Mouse (Mus musculus) C2C12 (cell line): ENCODE data around the gene Ryk. TPM values are rescaled to one million over a fixed set of nuclear protein-coding genes. Genes with fewer than 3 reads are reported as not detected.

Source experiments
- H3K27me3 ChIP-seq: one replicate; pipeline ENCODE4 v1.6.1; 2011; ENCODE audit not compliant: control insufficient read depth, insufficient read depth, insufficient read length
- H3K36me3 ChIP-seq: one replicate; pipeline ENCODE4 v1.6.1; 2011; ENCODE audit not compliant: control insufficient read depth, insufficient read depth
- H3K4me3 ChIP-seq: one replicate; pipeline ENCODE4 v1.5.1; 2011; ENCODE audit warnings: mild to moderate bottlenecking, control low read depth; ENCODE audit not compliant: poor library complexity, insufficient read depth, severe bottlenecking
- H3K79me2 ChIP-seq: one replicate; pipeline ENCODE4 v1.6.1; 2011; ENCODE audit not compliant: control insufficient read depth, insufficient read depth
- H3K79me3 ChIP-seq: one replicate; pipeline ENCODE4 v1.6.1; 2011; ENCODE audit warnings: low read depth, control low read depth
- H3ac ChIP-seq: one replicate; pipeline ENCODE3; 2011; ENCODE audit warnings: low read depth; ENCODE audit not compliant: control insufficient read depth, insufficient read length
- CEBPB ChIP-seq: IDR thresholded peaks from one replicate; pipeline ENCODE4 v1.6.1; 2011; ENCODE audit warnings: low read depth, mild to moderate bottlenecking, control low read depth, moderate library complexity
- CTCF ChIP-seq: IDR thresholded peaks from one replicate; pipeline ENCODE4 v1.5.1; 2011; ENCODE audit not compliant: control insufficient read depth, insufficient read depth, insufficient read length
- FOSL1 ChIP-seq: IDR thresholded peaks from one replicate; pipeline ENCODE4 v1.8.0; 2011; ENCODE audit warnings: mild to moderate bottlenecking, low read length; ENCODE audit not compliant: poor library complexity, insufficient read depth, severe bottlenecking
- MAX ChIP-seq: IDR thresholded peaks from one replicate; pipeline ENCODE4 v1.6.1; 2011; ENCODE audit warnings: mild to moderate bottlenecking, control low read depth
- MYOD1 ChIP-seq: IDR thresholded peaks from one replicate; pipeline ENCODE4 v1.6.1; 2011; ENCODE audit warnings: low read depth; ENCODE audit not compliant: control insufficient read depth, insufficient read length
- MYOG ChIP-seq: IDR thresholded peaks from one replicate; pipeline ENCODE4 v1.6.1; 2011; ENCODE audit not compliant: control insufficient read depth, insufficient read length; ENCODE audit errors: extremely low read depth
- USF1 ChIP-seq: IDR thresholded peaks from one replicate; pipeline ENCODE4 v1.6.1; 2011; ENCODE audit warnings: low read depth, mild to moderate bottlenecking, control low read depth, moderate library complexity
- polyA plus RNA-seq: library from polyadenylated mRNA; unstranded; fragments of >200 nt; fragmentation: generic; extraction: Trizol; gene quantifications from one replicate; pipeline ENCODE4 v1.2.1, GENCODE M21; 2012; ENCODE audit warnings: missing spikeins

Gene Ryk
- polyA plus RNA-seq, 1 experiment = 68.4 TPM

- no peak overlapping the region for H3ac ChIP-seq
- no peaks in the 10 kb centered on the region for H3K27me3 ChIP-seq
- peaks cover 4% of the 10 kb centered on the region for H3K79me3 ChIP-seq
- H3K36me3 ChIP-seq = peaks cover 21% of the 10 kb centered on the region
- peaks cover 10% of the 10 kb centered on the region for H3K79me2 ChIP-seq
- H3K4me3 ChIP-seq = no peak overlapping the region
- TF ChIP-seq USF1 (no peak), CTCF (no peak), FOSL1 (no peak), MAX (no peak), MYOG (no peak), MYOD1 (no peak), CEBPB (no peak)
Observed at GRCm38 (mm10) chr9:102865946-102866737, 31.4 kb downstream of the Ryk start.

DNA sequence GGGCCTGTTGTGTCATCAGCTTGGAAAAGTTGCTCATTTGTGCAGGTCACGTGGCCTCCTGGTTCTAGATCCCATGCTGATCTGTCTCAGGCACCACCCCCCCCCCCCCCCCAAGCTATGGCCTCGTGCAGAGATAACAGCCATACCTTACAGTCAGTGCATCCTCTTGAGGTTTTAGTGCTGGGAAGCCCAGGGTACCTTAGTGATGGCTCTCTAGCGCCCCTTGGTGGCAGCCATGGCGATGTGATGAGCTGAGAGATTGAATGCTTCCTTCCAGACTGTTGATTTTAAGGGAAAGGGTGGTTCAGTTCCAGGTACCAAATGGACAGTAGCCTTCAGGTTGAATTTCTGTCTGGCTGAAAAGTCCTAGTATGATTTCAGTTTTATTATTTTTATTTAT lies 32.2 kb downstream of the Ryk start:
- peaks cover 26% of the 10 kb centered on the region for H3K36me3 ChIP-seq

DNA sequence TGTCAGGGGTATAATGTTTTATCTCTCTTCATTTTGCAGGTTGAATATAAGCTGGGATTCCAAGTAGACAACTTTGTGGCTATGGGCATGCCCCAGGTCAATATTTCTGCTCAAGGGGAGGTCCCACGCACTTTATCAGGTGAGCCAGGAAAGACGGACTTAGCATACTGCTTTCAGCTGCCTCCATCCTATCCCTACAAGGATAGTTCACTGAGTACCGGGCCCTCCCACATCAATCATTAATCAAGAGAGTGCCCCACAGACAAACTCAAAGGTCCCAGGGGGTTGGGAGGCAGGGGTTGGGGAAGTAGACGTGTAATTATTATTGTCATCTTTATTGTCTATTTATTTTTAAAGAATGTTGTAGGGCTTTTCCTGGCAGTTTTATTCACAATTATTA lies 32.8 kb downstream of the Ryk start:
- peaks cover 31% of the 10 kb centered on the region for H3K36me3 ChIP-seq

More for the DNA sequence above, 32.2 kb downstream of the Ryk start:
- Histone ChIP-seq H3K79me2 (peaks cover 3% of the 10 kb centered on the region), H3K27me3 (no peaks in the 10 kb centered on the region), H3ac (no peak overlapping the region), H3K4me3 (no peak overlapping the region), H3K79me3 (peaks cover under 1% of the 10 kb centered on the region)
- no peak for TF ChIP-seq CEBPB
- peak; percentile 74 for TF ChIP-seq CTCF
- TF ChIP-seq FOSL1 = no peak

GRCm38 (mm10) chr9:102868451-102868850 lies 33.7 kb downstream of the Ryk start:
- no peaks in the 10 kb centered on the region for H3K79me3 ChIP-seq
- peaks cover 36% of the 10 kb centered on the region for H3K36me3 ChIP-seq
- no peaks in the 10 kb centered on the region for H3K27me3 ChIP-seq
- no peak overlapping the region for H3ac ChIP-seq
- no peak for TF ChIP-seq CEBPB
- no peak for TF ChIP-seq FOSL1
- TF ChIP-seq MYOD1 = no peak
- TF ChIP-seq MAX = no peak
- TF ChIP-seq USF1 = no peak
- no peak for TF ChIP-seq MYOG
- no peak for TF ChIP-seq CTCF
- H3K4me3 ChIP-seq = no peak overlapping the region
- H3K79me2 ChIP-seq = no peaks in the 10 kb centered on the region

More for the DNA sequence above, 32.8 kb downstream of the Ryk start:
- Histone ChIP-seq H3K4me3 (no peak overlapping the region), H3K27me3 (no peaks in the 10 kb centered on the region), H3ac (no peak overlapping the region), H3K79me3 (no peaks in the 10 kb centered on the region), H3K79me2 (no peaks in the 10 kb centered on the region)
- TF ChIP-seq MAX = no peak
- no peak for TF ChIP-seq MYOD1
- TF ChIP-seq MYOG = no peak
- no peak for TF ChIP-seq USF1
- TF ChIP-seq FOSL1 = no peak
- TF ChIP-seq CEBPB = no peak
- TF ChIP-seq CTCF = no peak

DNA sequence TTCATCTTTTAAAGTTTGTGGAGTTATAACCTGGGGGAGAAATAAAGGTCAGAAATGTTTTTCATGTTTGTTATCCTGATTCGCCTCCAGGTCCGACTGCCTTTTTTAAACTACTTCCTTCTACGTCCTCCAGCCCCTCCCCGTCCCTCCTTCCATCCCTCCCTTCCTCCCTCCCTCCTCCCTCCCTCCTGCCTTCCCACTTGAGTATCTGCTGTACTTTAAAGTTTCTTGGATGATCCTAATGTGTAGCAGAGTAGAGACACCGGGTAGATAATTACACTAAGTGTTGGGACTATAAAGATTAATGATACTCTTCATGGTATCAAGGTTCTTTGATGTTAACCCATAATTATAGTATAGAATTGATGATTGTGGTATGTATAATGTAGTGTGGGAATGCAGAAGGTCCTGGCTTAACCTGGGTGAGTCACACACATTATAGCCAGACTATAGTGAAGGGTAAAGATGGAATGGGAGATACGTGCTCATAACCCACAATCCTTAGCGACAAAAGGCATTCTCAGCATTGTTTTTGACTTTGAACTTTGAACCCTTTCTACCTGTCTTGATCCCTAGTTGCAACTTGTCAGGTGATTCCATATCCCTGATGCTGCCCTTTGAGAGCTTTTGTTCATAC lies 41.5 kb downstream of the Ryk start:
- TF ChIP-seq MYOG (no peak), FOSL1 (no peak), MAX (no peak), MYOD1 (no peak), CTCF (no peak), CEBPB (no peak), USF1 (no peak)
- H3K79me2 ChIP-seq = no peaks in the 10 kb centered on the region
- H3K36me3 ChIP-seq = peaks cover 22% of the 10 kb centered on the region
- no peak overlapping the region for H3K4me3 ChIP-seq
- H3ac ChIP-seq = no peak overlapping the region
- no peaks in the 10 kb centered on the region for H3K79me3 ChIP-seq
- H3K27me3 ChIP-seq = no peaks in the 10 kb centered on the region

- Histone ChIP-seq H3K79me3 (no peaks in the 10 kb centered on the region), H3K79me2 (no peaks in the 10 kb centered on the region), H3K36me3 (peaks cover 13% of the 10 kb centered on the region), H3K27me3 (no peaks in the 10 kb centered on the region), H3K4me3 (no peak overlapping the region), H3ac (no peak overlapping the region)
- TF ChIP-seq MYOG (no peak), MAX (no peak)
Observed at GRCm38 (mm10) chr9:102877916-102878315, 43.2 kb downstream of the Ryk start.
